In genomic region chr1:152556576-152557281, GRCm38 (mm10) we compare ENCODE assay signal across 8 mouse cellular contexts.
DNase-seq lines count a peak whose midpoint lies in the region; ATAC-seq and TF ChIP-seq lines count a peak whose summit lies in the region.

No protein-coding gene starts in this region.

- H3K27ac ChIP-seq in heart, embryonic 13.5 days (replicated peaks): peak overlapping the region; percentile 98
- H3K27ac ChIP-seq in kidney, postnatal 0 days: peak overlapping the region; percentile 87
- H3K27ac ChIP-seq in midbrain, embryonic 16.5 days (ENCODE audit: low read length): peak overlapping the region; percentile 68

- peak; percentile 12 to 32 for DNase-seq in cerebellum, postnatal 14 days
- DNase-seq in cerebellum, adult 8-10 months: no peak
- peak; percentile 14 for DNase-seq in brain, adult 2 months (ENCODE audit: low read depth, low spot score)
- DNase-seq in kidney, postnatal 0 days (ENCODE audit: low spot score): no peak
- no peak for DNase-seq in left cerebral cortex, adult 9 months (ENCODE audit: low spot score in 2 of 2)
- no peak for DNase-seq in cerebellum, adult 18-20 months

- 0 out of 2 replicates have a peak overlapping the region, but pooled peaks have one; percentile 3 for H3K4me3 ChIP-seq in heart, embryonic 13.5 days
- H3K4me3 ChIP-seq in kidney, postnatal 0 days (replicated peaks; ENCODE audit: low read depth, low read length): no peak overlapping the region
- H3K4me3 ChIP-seq in midbrain, embryonic 16.5 days (ENCODE audit: low read depth, low read length): no peak overlapping the region

- no peaks in the 10 kb centered on the region for H3K27me3 ChIP-seq in heart, embryonic 13.5 days (replicated peaks)
- H3K27me3 ChIP-seq in kidney, postnatal 0 days (ENCODE audit: insufficient read depth, low read length): no peaks in the 10 kb centered on the region
- no peaks in the 10 kb centered on the region for H3K27me3 ChIP-seq in midbrain, embryonic 16.5 days (ENCODE audit: control insufficient read depth, insufficient read depth, low read depth, low read length)

- peaks cover 45% of the 10 kb centered on the region for H3K36me3 ChIP-seq in heart, embryonic 13.5 days
- peaks cover 3% of the 10 kb centered on the region; the same call in 1 of the 2 replicates for H3K36me3 ChIP-seq in kidney, postnatal 0 days (ENCODE audit: insufficient read depth, low read length)
- H3K36me3 ChIP-seq in midbrain, embryonic 16.5 days (ENCODE audit: control insufficient read depth, insufficient read depth, low read length): no peaks in the 10 kb centered on the region

- peaks cover 73% of the 10 kb centered on the region for H3K4me1 ChIP-seq in heart, embryonic 13.5 days
- peaks cover 40% of the 10 kb centered on the region for H3K4me1 ChIP-seq in kidney, postnatal 0 days (replicated peaks; ENCODE audit: insufficient read depth, low read length)
- H3K4me1 ChIP-seq in midbrain, embryonic 16.5 days (ENCODE audit: control insufficient read depth, insufficient read depth, low read length): peaks cover 11% of the 10 kb centered on the region

- no peak for TF ChIP-seq CTCF in kidney, postnatal 0 days (IDR thresholded peaks at IDR 0.05; ENCODE audit: low read depth)

- peak; percentile 34; the same call in 1 of the 2 replicates for ATAC-seq in heart, embryonic 13.5 days (ENCODE audit: extremely low read depth, insufficient number of reproducible peaks, low FRiP score, low TSS enrichment)
- peak; percentile 33; the same call in 1 of the 2 replicates for ATAC-seq in kidney, postnatal 0 days (replicated peaks; ENCODE audit: low FRiP score, low read depth)
- peak; percentile 58; the same call in 1 of the 2 replicates for ATAC-seq in midbrain, embryonic 16.5 days

- peak overlapping the region; percentile 53 for H3K9ac ChIP-seq in heart, embryonic 13.5 days
- H3K9ac ChIP-seq in kidney, postnatal 0 days (ENCODE audit: low read depth, low read length): no peak overlapping the region
- no peak overlapping the region for H3K9ac ChIP-seq in midbrain, embryonic 16.5 days (ENCODE audit: low read depth, low read length)

- WGBS in heart, embryonic 13.5 days: 24% methylated on average over 14 of the region's 14 CpGs
- 55% methylated on average over 14 of the region's 14 CpGs for WGBS in kidney, postnatal 0 days
- WGBS in midbrain, embryonic 16.5 days: 34% methylated on average over 14 of the region's 14 CpGs

- no peaks in the 10 kb centered on the region for H3K9me3 ChIP-seq in heart, embryonic 13.5 days
- H3K9me3 ChIP-seq in kidney, postnatal 0 days (replicated peaks; ENCODE audit: low read length): no peaks in the 10 kb centered on the region
- H3K9me3 ChIP-seq in midbrain, embryonic 16.5 days (replicated peaks; ENCODE audit: control insufficient read depth, low read length, poor library complexity, severe bottlenecking): no peaks in the 10 kb centered on the region

- peak overlapping the region; percentile 50 for H3K4me2 ChIP-seq in heart, embryonic 13.5 days
- no peak overlapping the region for H3K4me2 ChIP-seq in kidney, postnatal 0 days (ENCODE audit: low read length)
- H3K4me2 ChIP-seq in midbrain, embryonic 16.5 days (ENCODE audit: low read length): peak overlapping the region; percentile 5; the same call in 1 of the 2 replicates

Comparison
In these comparisons a context has a peak if more than half of its experiments do, and no peak if none do; other contexts are left out.
1. DNase-seq: peak in cerebellum, postnatal 14 days (2 of 2) and brain, adult 2 months (single experiment); none in cerebellum, adult 8-10 months (single experiment), kidney, postnatal 0 days (single experiment), left cerebral cortex, adult 9 months (0 of 2) and cerebellum, adult 18-20 months (0 of 2).
2. Peak in every context shown above with its lines, with median percentiles within 50 percentile points of each other: ATAC-seq and H3K27ac ChIP-seq.